Comparison of ENCODE assay signal across 27 mouse cellular contexts in the genomic region with DNA sequence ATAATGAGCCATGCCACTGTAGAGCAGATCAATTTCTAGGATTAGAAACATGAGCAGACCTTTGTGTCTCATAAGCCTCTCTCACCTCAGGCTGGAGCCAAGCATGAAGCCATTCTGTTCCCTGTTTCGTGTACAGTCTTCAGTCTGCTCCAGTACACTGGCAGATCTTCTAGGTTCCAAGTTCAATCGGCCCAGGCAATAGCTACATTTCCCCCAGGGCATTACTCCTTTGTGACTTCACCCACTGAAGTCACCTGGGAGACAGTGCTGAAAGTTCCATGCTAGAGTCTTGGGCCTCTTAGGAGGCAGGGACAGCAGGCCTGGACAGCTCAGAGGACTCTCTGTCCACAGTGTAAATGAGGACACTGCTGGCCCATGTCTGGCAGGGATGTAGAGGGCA. TPM values are rescaled to one million over a fixed set of nuclear protein-coding genes. Genes with fewer than 3 reads are reported as not detected.
"Had no signal": no experiment of that assay in that cellular context is flagged by ENCODE, and none has a peak within 500 bp of the region (broad histone marks: within the 10 kb centered on the region; RNA-seq: fewer than 3 reads in every experiment).

A gene (plus strand): TSS at position 301 of the 400 bp plus-strand sequence.

- H3K4me3 ChIP-seq: heart, embryonic 10.5 days; heart, embryonic 12.5 days; hindbrain, embryonic 10.5 days; hindbrain, embryonic 12.5 days; intestine, embryonic 15.5 days; layer of hippocampus, adult 2 months; left cerebral cortex, adult 2 months; limb, embryonic 10.5 days; limb, embryonic 12.5 days; liver, embryonic 13.5 days had no signal

- H3K27me3 ChIP-seq: heart, embryonic 12.5 days; hindbrain, embryonic 12.5 days; intestine, embryonic 15.5 days; limb, embryonic 12.5 days; liver, embryonic 13.5 days had no signal

- ATAC-seq: hindbrain, embryonic 16.5 days; inflammation-experienced regulatory T-cells, adult 6 months; intestine, embryonic 15.5 days; intestine, postnatal 0 days had no signal

- H3K27ac ChIP-seq: heart, embryonic 10.5 days; hindbrain, embryonic 10.5 days; hindbrain, embryonic 12.5 days; hindbrain, embryonic 14.5 days; intestine, embryonic 15.5 days; left cerebral cortex, adult 2 months; limb, embryonic 10.5 days; limb, embryonic 12.5 days; liver, embryonic 13.5 days had no signal

- H3K36me3 ChIP-seq: intestine, embryonic 15.5 days had no signal

- H3K9ac ChIP-seq: heart, embryonic 12.5 days; hindbrain, embryonic 12.5 days; hindbrain, embryonic 14.5 days; intestine, embryonic 15.5 days; limb, embryonic 12.5 days; liver, embryonic 13.5 days had no signal

- H3K4me2 ChIP-seq: heart, embryonic 12.5 days; hindbrain, embryonic 12.5 days; hindbrain, embryonic 14.5 days; intestine, embryonic 15.5 days; limb, embryonic 12.5 days; liver, embryonic 11.5 days; liver, embryonic 13.5 days had no signal

- DNase-seq: gastrocnemius, postnatal 25 days; heart, adult 18-20 months; heart, postnatal 10 days; heart, postnatal 4 days; kidney, adult 18-20 months; kidney, adult 8-10 months; kidney, postnatal 10 days; kidney, postnatal 4 days; liver; liver, embryonic 13.5 days had no signal

- H3K9me3 ChIP-seq: heart, embryonic 10.5 days; heart, embryonic 12.5 days; hindbrain, embryonic 10.5 days; hindbrain, embryonic 12.5 days; intestine, embryonic 15.5 days; limb, embryonic 10.5 days; limb, embryonic 12.5 days; liver, embryonic 13.5 days had no signal

RNA-seq across cellular contexts. Expression of the gene that starts here (rescaled TPM):
- polyA plus RNA-seq: heart, embryonic 10.5 days; heart, embryonic 14.5 days; hindbrain, embryonic 10.5 days; hindbrain, embryonic 16.5 days; intestine, embryonic 15.5 days; kidney, embryonic 14.5 days; kidney, embryonic 16.5 days; limb, embryonic 12.5 days; liver, embryonic 11.5 days; liver, embryonic 13.5 days had no signal
